ENCODE assay signal across 13 mouse cellular contexts in genomic region chr2:26549801-26550200, GRCm38 (mm10). TPM values are rescaled to one million over a fixed set of nuclear protein-coding genes. Genes with fewer than 3 reads are reported as not detected.
DNase-seq lines count a peak whose midpoint lies in the region; ATAC-seq lines count a peak whose summit lies in the region.
"Had no signal": no experiment of that assay in that cellular context is flagged by ENCODE, and none has a peak within 500 bp of the region (broad histone marks: within the 10 kb centered on the region; RNA-seq: fewer than 3 reads in every experiment).

No protein-coding gene starts in this region.

- H3K4me1 ChIP-seq in kidney, embryonic 14.5 days (ENCODE audit: control insufficient read depth, insufficient read depth, low read length) = peaks cover 14% of the 10 kb centered on the region

- no peaks in the 10 kb centered on the region for H3K36me3 ChIP-seq in kidney, embryonic 14.5 days (ENCODE audit: control insufficient read depth, insufficient read depth, low read length)
- no peaks in the 10 kb centered on the region for H3K36me3 ChIP-seq in macrophage (ENCODE audit: inconsistent target)
- H3K36me3 ChIP-seq: stomach, embryonic 15.5 days had no signal

- no peaks in the 10 kb centered on the region for H3K79me2 ChIP-seq in macrophage (ENCODE audit: inconsistent target)

- no peak overlapping the region for H3K4me3 ChIP-seq in kidney, embryonic 14.5 days (ENCODE audit: low read length)
- no peak overlapping the region for H3K4me3 ChIP-seq in macrophage (ENCODE audit: inconsistent target)
- H3K4me3 ChIP-seq: heart, adult 2 months; stomach, embryonic 15.5 days had no signal

- H3K27me3 ChIP-seq in kidney, embryonic 14.5 days (ENCODE audit: control insufficient read depth, insufficient read depth, low read length) = no peaks in the 10 kb centered on the region
- H3K27me3 ChIP-seq: stomach, embryonic 15.5 days had no signal

- H3K9ac ChIP-seq in kidney, embryonic 14.5 days (ENCODE audit: low read depth, low read length) = no peak overlapping the region
- H3K9ac ChIP-seq: liver, embryonic 14.5 days; stomach, embryonic 15.5 days had no signal

- no peak overlapping the region for H3K27ac ChIP-seq in kidney, embryonic 14.5 days (ENCODE audit: low read depth, low read length)
- H3K27ac ChIP-seq in macrophage = peak overlapping the region; percentile 22
- H3K27ac ChIP-seq: liver, embryonic 14.5 days had no signal

- peak; percentile 31 for DNase-seq in adrenal gland, adult 8-10 months
- DNase-seq in adrenal gland, postnatal 4 days (ENCODE audit: low spot score in 2 of 2) = no peak
- peak; percentile 40 to 47 for DNase-seq in kidney, postnatal 36 days
- no peak for DNase-seq in left cerebral cortex, postnatal 14 days (ENCODE audit: low spot score in 2 of 2)
- DNase-seq in c-Kit-positive CD71-positive TER-119-positive erythroid progenitor cells, embryonic 14.5 days (ENCODE audit: low spot score) = no peak

- H3K4me2 ChIP-seq in kidney, embryonic 14.5 days (replicated peaks; ENCODE audit: low read depth, low read length) = no peak overlapping the region
- H3K4me2 ChIP-seq: stomach, embryonic 15.5 days had no signal

- no peaks in the 10 kb centered on the region for H3K9me3 ChIP-seq in kidney, embryonic 14.5 days (ENCODE audit: control insufficient read depth, low read length)
- H3K9me3 ChIP-seq: stomach, embryonic 15.5 days had no signal

- intact Hi-C loops in left cerebral cortex, postnatal 14 days (cut with DNase I) = loop anchor here (5.0 kb wide), 1 partner anchor 48 kb away; no protein-coding TSS in a partner anchor

- ATAC-seq in kidney, embryonic 14.5 days (ENCODE audit: low FRiP score, low TSS enrichment) = no peak
- peak; percentile 73 for ATAC-seq in granulocyte monocyte progenitor cell, adult 5-6 weeks (replicated peaks; ENCODE audit: poor library complexity, severe bottlenecking)

- 67% methylated on average over 10 of the region's 10 CpGs for WGBS in kidney, embryonic 14.5 days
- 14% methylated on average over 10 of the region's 10 CpGs for WGBS in macrophage (ENCODE audit: missing documents)

RNA-seq across cellular contexts. Expression of gene Egfl7, which starts 30.0 kb away (rescaled TPM):
- total RNA-seq in adrenal gland, adult 8-10 months (2022) = 100 to 1,000 TPM; 105 to 245 (median 172) TPM
- total RNA-seq in adrenal gland, postnatal 4 days (2021) = 100 to 1,000 TPM; 265 to 295 TPM
- polyA plus RNA-seq in kidney, embryonic 14.5 days (2014; fragmentation: Nextera tagmentation; extraction: Ambion mirVana) = 172 and 194 TPM in 2 replicates
- total RNA-seq in granulocyte monocyte progenitor cell, adult 5-6 weeks (2014; fragmentation: Nextera tagmentation) = 22.7 and 32.6 TPM in 2 replicates
- total RNA-seq in granulocyte monocyte progenitor cell, adult 5-6 weeks (2017) = 9.6 and 20.4 TPM in 2 replicates
- total RNA-seq in macrophage (2018; cell fraction: chromatin; rRNA removed) = 1 to 10 TPM in 2 of 26 experiments, under 1 TPM in 1, not detected in 23; 0.98 to 2.8 (median 2.1) TPM
- 1 to 10 TPM in 5 of 26 experiments, under 1 TPM in 18, not detected in 3; 0.17 to 1.6 (median 0.71) TPM for total RNA-seq in macrophage (2018; cell fraction: cytosol; rRNA removed)
- total RNA-seq in macrophage (2018; cell fraction: nucleus; rRNA removed) = 1 to 10 TPM in 4 of 26 experiments, under 1 TPM in 1, not detected in 21; 0.59 to 2.7 (median 1.3) TPM
- 0.33 to 1.4 TPM (median 1.2 TPM) in 3 replicates for polyA plus RNA-seq in macrophage (2018)
- 10 to 100 TPM; 68.5 to 78.9 TPM for total RNA-seq in left cerebral cortex, postnatal 14 days (2021)

RNA-seq across cellular contexts. Expression of gene Notch1, which starts 33.3 kb away (rescaled TPM):
- 10 to 100 TPM; 23.7 to 32.6 (median 28.4) TPM for total RNA-seq in adrenal gland, adult 8-10 months (2022)
- 10 to 100 TPM; 35.1 to 48.7 TPM for total RNA-seq in adrenal gland, postnatal 4 days (2021)
- polyA plus RNA-seq in kidney, embryonic 14.5 days (2014; fragmentation: Nextera tagmentation; extraction: Ambion mirVana) = 33.4 and 45.1 TPM in 2 replicates
- total RNA-seq in granulocyte monocyte progenitor cell, adult 5-6 weeks (2014; fragmentation: Nextera tagmentation) = 19.2 and 22.6 TPM in 2 replicates
- 8.1 and 8.5 TPM in 2 replicates for total RNA-seq in granulocyte monocyte progenitor cell, adult 5-6 weeks (2017)
- total RNA-seq in macrophage (2018; cell fraction: chromatin; rRNA removed) = 100 to 1,000 TPM in 11 of 26 experiments, 10 to 100 TPM in 15; 44.2 to 406 (median 95.6) TPM
- total RNA-seq in macrophage (2018; cell fraction: cytosol; rRNA removed) = 10 to 100 TPM in 25 of 26 experiments, 1 to 10 TPM in 1; 7.8 to 71.2 (median 19.0) TPM
- total RNA-seq in macrophage (2018; cell fraction: nucleus; rRNA removed) = 100 to 1,000 TPM in 4 of 26 experiments, 10 to 100 TPM in 22; 40.8 to 409 (median 59.9) TPM
- polyA plus RNA-seq in macrophage (2018) = 7.4 to 12.5 TPM (median 11.5 TPM) in 3 replicates
- total RNA-seq in left cerebral cortex, postnatal 14 days (2021) = 10 to 100 TPM; 23.6 to 27.5 TPM

RNA-seq across cellular contexts. Expression of gene Gm20532, which starts 36.6 kb away (rescaled TPM):
- not detected for total RNA-seq in adrenal gland, adult 8-10 months (2022)
- not detected for total RNA-seq in adrenal gland, postnatal 4 days (2021)
- not detected in 2 replicates for polyA plus RNA-seq in kidney, embryonic 14.5 days (2014; fragmentation: Nextera tagmentation; extraction: Ambion mirVana)
- not detected in 2 replicates for total RNA-seq in granulocyte monocyte progenitor cell, adult 5-6 weeks (2014; fragmentation: Nextera tagmentation)
- total RNA-seq in granulocyte monocyte progenitor cell, adult 5-6 weeks (2017) = not detected in 2 replicates
- total RNA-seq in macrophage (2018; cell fraction: chromatin; rRNA removed) = not detected
- under 1 TPM in 1 of 26 experiments, not detected in 25; 0.14 TPM for total RNA-seq in macrophage (2018; cell fraction: cytosol; rRNA removed)
- not detected for total RNA-seq in macrophage (2018; cell fraction: nucleus; rRNA removed)
- 0.22 TPM in 1 of 3 replicates, not detected in the others for polyA plus RNA-seq in macrophage (2018)
- not detected for total RNA-seq in left cerebral cortex, postnatal 14 days (2021)
- total RNA-seq: heart, adult 2 months; layer of hippocampus, postnatal 14 days had no signal
- polyA plus RNA-seq: forebrain, embryonic 11.5 days; heart, adult 2 months; liver, embryonic 14.5 days; stomach, embryonic 15.5 days had no signal

RNA-seq across cellular contexts. Expression of gene Agpat2, which starts 54.4 kb away (rescaled TPM):
- 100 to 1,000 TPM in 3 of 4 experiments, 10 to 100 TPM in 1; 86.0 to 354 (median 247) TPM for total RNA-seq in adrenal gland, adult 8-10 months (2022)
- 100 to 1,000 TPM; 121 to 156 TPM for total RNA-seq in adrenal gland, postnatal 4 days (2021)
- polyA plus RNA-seq in kidney, embryonic 14.5 days (2014; fragmentation: Nextera tagmentation; extraction: Ambion mirVana) = 30.0 and 41.4 TPM in 2 replicates
- total RNA-seq in granulocyte monocyte progenitor cell, adult 5-6 weeks (2014; fragmentation: Nextera tagmentation) = 42.4 and 46.7 TPM in 2 replicates
- 50.2 and 55.2 TPM in 2 replicates for total RNA-seq in granulocyte monocyte progenitor cell, adult 5-6 weeks (2017)
- 10 to 100 TPM in 14 of 26 experiments, 1 to 10 TPM in 12; 2.1 to 27.3 (median 10.4) TPM for total RNA-seq in macrophage (2018; cell fraction: chromatin; rRNA removed)
- 10 to 100 TPM; 15.1 to 41.4 (median 22.9) TPM for total RNA-seq in macrophage (2018; cell fraction: cytosol; rRNA removed)
- total RNA-seq in macrophage (2018; cell fraction: nucleus; rRNA removed) = 10 to 100 TPM in 20 of 26 experiments, 1 to 10 TPM in 6; 6.4 to 27.3 (median 13.7) TPM
- 26.9 to 35.7 TPM (median 35.5 TPM) in 3 replicates for polyA plus RNA-seq in macrophage (2018)
- 1 to 10 TPM in 1 of 2 experiments, under 1 TPM in 1; 0.72 to 1.3 TPM for total RNA-seq in left cerebral cortex, postnatal 14 days (2021)

Comparison
In these comparisons a context has a peak if more than half of its experiments do, and no peak if none do; other contexts are left out.
1. DNase-seq: peak in adrenal gland, adult 8-10 months (single experiment) and kidney, postnatal 36 days (2 of 2); none in adrenal gland, postnatal 4 days (0 of 2), left cerebral cortex, postnatal 14 days (0 of 2) and c-Kit-positive CD71-positive TER-119-positive erythroid progenitor cells, embryonic 14.5 days (single experiment).